Mouse (Mus musculus): ENCODE data around the gene Pde4d.

GRCm38 (mm10) chr13:109318434-109318998, 868.8 kb downstream of the Pde4d start:
- TF ChIP-seq CTCF (IDR thresholded peaks at IDR 0.05; ENCODE audit: low read depth) = no peak
- no peak for TF ChIP-seq EP300 (optimal IDR thresholded peaks at IDR 0.05)

Data from stomach, postnatal 0 days (tissue).